Mouse (Mus musculus) cerebellum, adult 9-11 months (tissue): ENCODE measurements around the gene Sarnp.
"Not testable (repeated sequence)": the region's sequence is repeated elsewhere in the genome, so short reads cannot be mapped to it uniquely, and the experiment has no call there.

Experiments
- DNase-seq: peaks from one replicate; pipeline ENCODE4 v3.0.0; 2022

Gene Sarnp

GRCm38 (mm10) chr10:128821358-128822056 lies 4.4 kb downstream of the Sarnp start, which contains the start of gene Ormdl2:
Gene Ormdl2, minus strand, starts transcription at chr10:128821645.
- peak; percentile 99 for DNase-seq

DNA sequence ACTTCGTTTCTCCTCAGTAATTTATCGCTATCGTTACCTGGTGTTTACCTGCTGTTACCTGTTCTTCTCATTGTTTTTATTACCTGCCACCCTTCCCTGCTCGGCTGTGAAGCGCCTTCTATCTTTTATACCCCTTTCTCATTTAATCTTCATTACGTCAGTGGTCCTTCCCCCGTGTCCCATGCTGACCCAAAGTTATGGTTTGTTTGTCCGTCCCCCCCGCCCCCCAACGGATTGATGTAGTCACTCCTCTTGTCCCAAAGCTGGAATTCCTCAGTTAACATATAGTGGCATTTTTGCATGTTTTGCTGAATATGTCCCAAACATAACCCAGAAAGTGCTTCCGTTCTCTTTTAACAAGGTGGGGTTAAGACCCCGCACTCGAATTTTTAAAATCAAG lies 5.0 kb downstream of the Sarnp start:
- no peak for DNase-seq

GRCm38 (mm10) chr10:128823087-128823486 lies 6.0 kb downstream of the Sarnp start:
- DNase-seq: not testable (repeated sequence)

- no peak for DNase-seq
These were observed 6.7 kb downstream of the Sarnp start for GRCm38 (mm10) chr10:128823821-128824220.

- DNase-seq: no peak
These were observed 20.3 kb downstream of the Sarnp start for GRCm38 (mm10) chr10:128837400-128837799.

DNA sequence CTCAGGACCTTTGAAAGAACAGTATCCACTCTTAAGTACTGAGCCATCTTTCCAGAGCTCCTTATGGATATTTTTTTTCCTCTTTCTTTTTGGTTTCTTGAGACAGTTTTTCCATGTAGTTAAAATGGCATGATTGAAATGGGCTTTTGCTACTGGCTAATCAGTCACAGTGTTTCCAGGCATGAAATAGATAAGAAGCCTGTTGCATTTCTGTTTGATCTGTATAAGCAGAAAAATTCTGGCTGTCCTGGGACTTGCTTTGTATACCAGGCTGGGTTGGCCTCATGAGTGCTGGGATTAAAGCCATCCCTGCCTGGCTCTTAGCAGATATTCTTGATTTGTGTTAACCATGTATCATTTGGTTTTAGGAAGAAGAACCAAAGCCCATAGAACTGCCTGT lies 22.3 kb downstream of the Sarnp start:
- DNase-seq: no peak

DNA sequence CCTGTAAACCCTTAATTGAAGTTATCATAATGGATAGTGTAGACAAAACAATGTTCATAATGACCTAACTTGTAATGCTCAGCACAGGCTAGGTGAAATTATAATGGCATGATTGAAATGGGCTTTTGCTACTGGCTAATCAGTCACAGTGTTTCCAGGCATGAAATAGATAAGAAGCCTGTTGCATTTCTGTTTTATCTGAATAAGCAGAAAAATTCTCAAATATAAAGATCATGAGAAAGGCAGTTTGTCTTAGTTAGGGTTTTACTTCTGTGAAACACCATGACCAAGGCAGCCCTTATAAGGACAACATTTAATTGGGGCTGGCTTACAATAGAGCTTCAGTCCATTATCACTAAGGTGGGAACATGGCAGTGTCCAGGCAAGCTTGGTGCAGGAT lies 23.5 kb downstream of the Sarnp start:
- no peak for DNase-seq

- no peak for DNase-seq
These were observed 26.1 kb downstream of the Sarnp start for GRCm38 (mm10) chr10:128843260-128843659.

DNA sequence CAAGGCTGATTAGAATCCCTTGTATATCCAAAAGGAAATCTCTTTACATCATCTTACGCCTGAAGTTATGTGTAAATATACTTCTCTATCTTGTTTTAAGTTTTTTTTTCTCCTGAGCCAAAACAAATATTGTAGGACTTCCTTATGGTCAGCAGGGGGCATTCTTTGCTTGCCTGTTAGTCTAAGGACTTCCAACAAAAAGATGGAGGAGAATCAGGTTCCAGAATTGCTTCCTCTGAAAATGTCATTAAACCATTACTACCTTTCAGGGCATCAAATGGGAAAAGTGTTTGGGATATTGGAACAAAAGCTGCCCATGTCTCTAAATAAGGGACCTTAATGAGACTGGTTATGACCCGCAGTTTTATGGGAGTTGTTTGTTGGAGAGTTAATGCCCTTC lies 28.4 kb downstream of the Sarnp start:
- no peak for DNase-seq

GRCm38 (mm10) chr10:128846664-128847063 lies 29.5 kb downstream of the Sarnp start:
- no peak for DNase-seq

GRCm38 (mm10) chr10:128848426-128848825 lies 31.3 kb downstream of the Sarnp start:
- DNase-seq: no peak

DNA sequence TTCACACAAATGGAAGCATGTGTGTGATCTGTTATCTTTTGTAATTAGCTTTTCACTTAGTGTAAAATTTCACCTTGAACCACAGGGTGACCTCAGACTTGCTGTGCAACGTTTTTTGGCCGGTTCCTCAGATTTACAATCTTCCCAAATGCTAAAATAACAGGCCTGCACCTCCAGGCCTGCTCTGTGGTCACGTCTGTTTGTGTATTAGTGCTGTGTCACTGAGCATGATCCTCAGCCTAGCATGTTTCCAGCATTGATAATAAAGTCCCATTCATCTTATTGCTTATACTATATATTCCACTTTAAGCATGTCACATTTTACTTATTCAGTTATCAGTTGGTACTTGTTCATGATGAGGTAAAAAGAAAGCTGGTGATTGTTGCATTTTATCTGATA lies 33.2 kb downstream of the Sarnp start:
- no peak for DNase-seq

DNA sequence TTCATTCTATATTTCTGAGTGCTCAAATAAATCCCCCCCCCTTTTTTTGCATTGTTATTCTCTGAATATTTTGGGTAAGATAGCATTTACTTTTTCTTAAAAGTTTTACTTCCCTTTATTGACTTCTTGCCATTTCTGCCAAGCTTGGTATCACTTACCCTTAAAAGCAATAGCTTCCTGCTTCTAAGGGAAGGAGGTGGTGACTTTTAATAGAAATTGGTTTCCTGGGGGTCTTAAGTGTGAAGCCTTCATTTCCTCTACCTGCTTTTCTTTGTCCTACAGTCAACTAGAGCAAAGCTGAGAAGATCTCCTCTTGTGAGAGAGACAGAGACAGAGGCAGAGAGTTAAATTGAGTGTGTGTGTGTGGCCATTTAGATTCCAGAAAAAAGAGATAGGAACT lies 44.0 kb downstream of the Sarnp start:
- no peak for DNase-seq

DNA sequence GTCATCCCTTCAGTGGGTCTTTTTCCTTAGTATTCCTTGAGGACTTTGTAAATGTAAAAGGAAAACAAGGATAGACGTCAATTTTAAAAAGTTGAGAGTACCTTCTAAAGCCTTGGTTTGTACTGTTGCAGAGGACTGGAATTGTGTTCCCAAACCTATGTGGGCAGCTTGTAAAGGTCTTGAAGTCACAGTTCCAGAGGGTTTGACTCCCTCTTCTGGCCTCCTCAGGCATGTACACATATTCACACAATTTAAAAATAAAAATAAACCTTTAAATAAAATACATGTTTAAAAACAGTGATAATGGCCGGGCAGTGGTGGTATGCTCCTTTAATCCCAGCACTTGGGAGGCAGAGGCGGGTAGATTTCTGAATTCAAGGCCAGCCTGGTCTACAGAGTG lies 48.9 kb downstream of the Sarnp start:
- no peak for DNase-seq

DNA sequence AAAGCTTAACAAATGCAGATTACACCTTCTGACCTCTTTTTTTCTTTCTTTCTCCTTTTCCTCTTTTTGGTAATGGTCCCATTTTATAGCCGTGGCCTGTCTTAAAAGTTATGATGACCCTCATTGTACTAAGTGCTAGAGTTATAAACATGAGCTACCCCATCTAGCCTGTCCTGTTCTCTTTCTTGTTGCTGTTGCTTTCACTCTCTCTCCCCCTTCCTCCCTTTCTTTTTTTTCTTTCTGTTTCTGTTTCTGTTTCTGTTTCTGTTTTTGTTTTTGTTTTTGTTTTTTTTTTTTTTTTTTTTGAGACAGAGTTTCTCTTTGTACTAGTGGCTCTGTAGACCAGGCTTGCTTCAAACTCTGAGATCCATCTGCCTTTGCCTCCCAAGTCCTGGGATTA lies 49.4 kb downstream of the Sarnp start:
- DNase-seq: no peak

GRCm38 (mm10) chr10:128870341-128870740 lies 53.2 kb downstream of the Sarnp start:
- DNase-seq: no peak

DNA sequence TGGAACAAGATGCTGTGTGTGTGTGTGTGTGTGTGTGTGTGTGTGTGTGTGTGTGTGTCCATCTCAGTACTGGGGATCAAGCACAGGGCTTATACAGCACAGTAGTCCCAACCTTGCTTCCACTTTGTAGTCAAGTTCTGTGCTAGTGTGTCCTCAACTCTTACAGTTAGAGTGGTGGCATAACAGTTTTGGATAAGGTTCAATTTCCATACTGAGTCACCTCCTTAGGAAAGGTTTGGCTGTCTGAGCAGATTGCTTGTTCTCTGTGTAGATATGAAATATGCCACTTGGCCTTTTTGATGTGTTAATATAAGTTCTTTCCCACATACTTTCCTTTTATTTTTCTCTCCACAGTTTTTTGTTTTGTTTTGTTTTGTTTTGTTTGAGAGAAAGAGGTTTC lies 61.2 kb downstream of the Sarnp start:
- DNase-seq: no peak

DNA sequence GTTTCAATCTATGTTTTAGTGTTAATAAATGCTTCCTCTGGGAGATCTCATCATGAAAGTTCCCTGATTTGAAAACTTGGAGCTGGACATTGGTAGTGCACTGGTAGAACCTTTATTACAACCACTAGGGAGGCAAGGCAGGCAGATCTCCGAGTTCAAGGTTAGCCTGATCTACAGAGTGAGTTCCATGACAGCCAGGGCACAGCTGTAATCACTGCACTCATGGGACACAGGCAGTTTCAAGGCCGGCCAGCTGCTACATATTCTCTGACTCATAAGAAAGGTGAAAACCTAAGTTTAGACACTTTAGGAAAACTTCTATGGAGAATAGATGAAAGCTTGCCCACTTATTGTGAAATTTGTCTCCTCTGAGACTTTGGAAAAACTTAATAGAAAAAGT lies 61.7 kb downstream of the Sarnp start:
- DNase-seq: no peak

- no peak for DNase-seq
These were observed 64.9 kb downstream of the Sarnp start for GRCm38 (mm10) chr10:128882067-128882466.

GRCm38 (mm10) chr10:128888941-128889827 lies 72.1 kb downstream of the Sarnp start:
- DNase-seq: no peak

DNA sequence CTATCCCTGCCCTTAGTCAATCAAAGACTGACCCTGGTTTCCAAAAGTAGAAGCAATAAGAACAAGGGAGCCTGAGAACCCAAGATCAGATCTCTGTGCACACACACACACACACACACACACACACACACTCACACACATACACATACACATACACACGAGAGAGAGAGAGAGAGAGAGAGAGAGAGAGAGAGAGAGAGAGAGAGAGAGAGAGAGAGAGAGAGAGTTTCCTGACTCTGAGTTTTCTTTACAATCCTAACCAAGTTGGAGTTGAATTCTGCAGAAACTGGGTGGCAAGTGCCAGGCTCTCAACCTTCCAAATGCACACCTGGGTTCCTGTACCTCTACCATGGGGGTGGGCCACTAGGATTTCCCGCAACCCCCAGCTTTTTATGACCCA lies 72.7 kb downstream of the Sarnp start:
- DNase-seq: no peak

- DNase-seq: no peak
These were observed 73.5 kb downstream of the Sarnp start for GRCm38 (mm10) chr10:128890383-128891295.
